Mouse (Mus musculus) fibroblast of lung, adult 2 months (primary cell): ENCODE measurements at regions not wholly inside any gene's neighbourhood (a gene's known extent, or its start where the extent isn't known, plus 50 kb on each side); places are given as distances from the start of the nearest gene placed in this dataset.

Experiments
- DNase-seq: peaks from one replicate; pipeline ENCODE4 v3.0.0-alpha.2; 2011; ENCODE audit warnings: low read depth

- DNase-seq, result no peak
These were observed 255.6 kb upstream of the Adgrl4 start for GRCm38 (mm10) chr3:151182132-151182531.

- DNase-seq, result no peak
These were observed 245.6 kb upstream of the Adgrl4 start for GRCm38 (mm10) chr3:151192092-151192491.

GRCm38 (mm10) chr3:151210978-151211377 is 226.7 kb upstream of the Adgrl4 start:
- DNase-seq, result no peak

GRCm38 (mm10) chr3:151216764-151217502 is 220.8 kb upstream of the Adgrl4 start:
- DNase-seq, result no peak

- DNase-seq, result no peak
These were observed 215.3 kb upstream of the Adgrl4 start for GRCm38 (mm10) chr3:151222407-151222806.

- peak; percentile 14 for DNase-seq
These were observed 185.2 kb upstream of the Adgrl4 start for GRCm38 (mm10) chr3:151252458-151252857.

- no peak for DNase-seq
These were observed 174.9 kb upstream of the Adgrl4 start for GRCm38 (mm10) chr3:151262821-151263220.

- DNase-seq, result no peak
These were observed 172.0 kb upstream of the Adgrl4 start for GRCm38 (mm10) chr3:151265658-151266057.

GRCm38 (mm10) chr3:151269514-151269913 is 168.2 kb upstream of the Adgrl4 start:
- DNase-seq, result no peak

- no peak for DNase-seq
These were observed 153.9 kb upstream of the Adgrl4 start for GRCm38 (mm10) chr3:151283829-151284228.

GRCm38 (mm10) chr3:151293981-151294605 is 143.6 kb upstream of the Adgrl4 start:
- DNase-seq, result no peak

- DNase-seq, result no peak
These were observed 143.1 kb upstream of the Adgrl4 start for GRCm38 (mm10) chr3:151294606-151295005.

GRCm38 (mm10) chr3:151295027-151295426 is 142.7 kb upstream of the Adgrl4 start:
- no peak for DNase-seq

- DNase-seq, result peak; percentile 36
These were observed 139.4 kb upstream of the Adgrl4 start for GRCm38 (mm10) chr3:151298325-151298724.

- no peak for DNase-seq
These were observed 132.3 kb upstream of the Adgrl4 start for GRCm38 (mm10) chr3:151305402-151305801.

GRCm38 (mm10) chr3:151307975-151308374 is 129.7 kb upstream of the Adgrl4 start:
- DNase-seq, result no peak

GRCm38 (mm10) chr3:151323835-151324234 is 113.9 kb upstream of the Adgrl4 start:
- no peak for DNase-seq

- no peak for DNase-seq
These were observed 107.9 kb upstream of the Adgrl4 start for GRCm38 (mm10) chr3:151329801-151330200.

- DNase-seq, result no peak
These were observed 105.8 kb upstream of the Adgrl4 start for GRCm38 (mm10) chr3:151331906-151332305.

GRCm38 (mm10) chr3:151332317-151332687 is 105.4 kb upstream of the Adgrl4 start:
- DNase-seq, result no peak

GRCm38 (mm10) chr3:151332688-151333452 is 104.8 kb upstream of the Adgrl4 start:
- DNase-seq, result no peak

GRCm38 (mm10) chr3:151333867-151334341 is 103.8 kb upstream of the Adgrl4 start:
- DNase-seq, result no peak
